Mouse (Mus musculus) kidney, adult 8-10 months (tissue): Measurements from ENCODE around the gene Fam131b.
A peak's percentile ranks its signal among the peaks of the same experiment; 100 is the strongest.

ENCODE experiments used
- DNase-seq, 2 experiments: peaks; one replicate each; pipeline ENCODE4 v3.0.0; 2022

The Fam131b gene

GRCm38 (mm10) chr6:42324482-42325267, at the start of gene Fam131b:
TSS of gene Fam131b (minus strand) at chr6:42324643.
- no peak for DNase-seq

DNA sequence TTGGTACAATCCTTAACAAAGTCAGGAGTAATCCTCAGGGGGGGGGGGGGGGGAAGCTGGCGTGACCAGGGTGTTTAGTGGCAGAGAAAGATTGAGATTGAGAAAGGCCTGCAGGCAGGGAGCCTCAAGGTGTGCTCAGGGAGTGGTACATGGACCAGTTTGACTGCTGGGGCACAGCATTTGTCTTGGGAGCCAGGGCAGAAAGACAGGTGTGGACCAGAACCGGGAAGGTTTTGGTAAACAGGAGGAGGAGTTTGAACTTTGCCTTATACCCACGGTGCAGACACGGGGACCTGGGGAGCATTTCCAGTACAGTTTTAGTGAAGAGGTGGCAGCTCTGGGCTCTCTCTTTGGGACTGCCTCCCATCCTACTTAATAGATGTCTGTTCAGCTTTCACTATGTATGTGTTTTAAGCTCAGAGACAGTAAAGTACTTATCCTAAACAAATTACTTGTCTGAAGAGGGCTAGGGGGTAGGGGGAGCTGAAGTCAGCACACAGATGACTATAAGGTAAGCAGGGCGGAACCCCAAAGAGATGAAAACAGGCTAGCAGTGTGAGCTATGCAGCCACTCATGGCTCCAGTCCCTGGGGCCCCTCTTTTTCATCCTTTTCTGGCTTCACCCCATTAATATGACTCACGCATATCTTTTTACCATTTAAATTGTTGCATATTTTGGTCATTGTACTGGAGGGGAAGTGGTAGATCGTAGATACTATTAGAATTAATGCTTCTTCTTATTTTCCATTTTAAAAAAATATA, 49.4 kb upstream of the Fam131b start:
- DNase-seq, result peak in 1 of 2 experiments; percentile 20

DNA sequence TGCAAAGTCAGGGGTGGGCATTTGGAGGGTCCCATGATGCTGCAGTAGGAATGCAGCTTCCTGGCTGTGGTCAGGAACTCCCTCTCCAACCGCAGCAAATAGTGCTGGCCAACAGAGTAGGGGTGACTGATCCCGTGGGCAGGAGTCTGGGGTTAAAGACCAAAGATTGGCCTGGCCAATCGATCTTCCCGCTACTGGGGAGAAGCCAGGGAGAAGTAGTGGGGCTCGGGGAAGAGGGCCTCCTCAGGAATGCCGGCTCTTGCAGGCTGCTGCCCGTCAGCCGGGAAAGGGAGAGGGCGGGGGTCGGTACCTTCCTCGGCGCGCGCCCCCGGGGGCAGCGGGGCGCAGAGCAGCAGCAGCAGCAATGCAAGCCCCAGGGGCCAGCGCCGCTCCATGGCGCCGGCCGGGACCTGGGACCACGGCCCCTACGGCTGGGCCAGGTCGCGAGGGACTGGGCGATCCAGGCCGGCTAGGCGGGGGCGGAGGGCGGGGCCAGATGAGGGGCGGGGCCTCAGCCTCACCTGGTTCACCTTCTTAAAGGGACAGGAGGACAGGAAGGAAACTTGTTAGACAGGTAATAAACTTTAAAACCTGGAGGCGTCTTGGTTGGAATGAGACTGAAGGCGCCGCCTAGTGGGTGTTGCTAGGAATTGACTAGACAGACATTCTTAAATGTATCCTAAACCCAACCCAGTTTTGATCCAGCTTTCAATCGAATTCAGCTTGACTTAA, 48.5 kb upstream of the Fam131b start, which contains the start of gene Epha1:
Gene Epha1, minus strand, starts transcription at position 453 of the 732 bp plus-strand sequence.
- peak; percentile 80 to 82 for DNase-seq

DNA sequence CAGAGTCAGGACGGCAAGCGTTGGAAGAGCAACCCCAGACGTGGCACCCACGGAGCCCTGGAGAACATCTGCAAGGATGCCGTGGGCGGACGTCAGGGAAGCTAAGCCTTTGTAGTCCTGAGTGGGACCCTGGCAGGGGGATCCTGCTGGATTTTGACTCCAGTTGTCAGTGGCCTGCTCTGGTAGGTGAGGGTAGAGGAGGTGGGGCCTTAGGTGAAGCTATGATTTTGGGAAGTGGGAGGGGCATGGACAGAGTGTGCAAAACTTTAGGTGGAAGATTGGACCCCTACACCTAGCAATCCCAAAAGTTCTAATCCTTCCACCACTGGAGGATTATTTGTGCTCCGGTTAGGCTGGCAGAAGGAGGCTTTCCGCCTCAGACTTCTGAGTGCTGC, 48.0 kb upstream of the Fam131b start:
- no peak for DNase-seq

- DNase-seq, result no peak
Observed at GRCm38 (mm10) chr6:42372001-42372400, 47.6 kb upstream of the Fam131b start.

GRCm38 (mm10) chr6:42370630-42371363, 46.4 kb upstream of the Fam131b start:
- peak in 1 of 2 experiments; percentile 16 for DNase-seq

- peak; percentile 68 to 78 for DNase-seq
Observed at GRCm38 (mm10) chr6:42369870-42370269, 45.4 kb upstream of the Fam131b start.

DNA sequence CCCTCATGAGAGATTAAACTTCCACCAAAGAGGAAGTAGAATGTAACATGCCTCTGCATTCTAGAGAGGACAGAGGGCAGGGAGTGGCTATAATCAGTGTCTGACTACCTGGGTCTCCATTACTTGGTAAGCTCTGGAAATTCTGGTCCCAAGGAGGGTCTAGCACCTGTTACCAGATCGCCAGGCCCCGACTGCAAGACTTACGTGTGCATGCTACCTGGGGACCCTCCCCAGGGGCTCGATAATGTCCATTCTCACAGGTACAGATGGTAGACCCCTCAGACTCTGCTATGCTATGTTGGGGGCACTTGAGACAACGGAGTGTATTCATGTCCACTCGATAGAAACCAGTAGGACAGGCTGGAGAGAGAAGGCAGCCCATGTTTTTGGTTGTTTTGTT, 40.8 kb upstream of the Fam131b start:
- no peak for DNase-seq

DNA sequence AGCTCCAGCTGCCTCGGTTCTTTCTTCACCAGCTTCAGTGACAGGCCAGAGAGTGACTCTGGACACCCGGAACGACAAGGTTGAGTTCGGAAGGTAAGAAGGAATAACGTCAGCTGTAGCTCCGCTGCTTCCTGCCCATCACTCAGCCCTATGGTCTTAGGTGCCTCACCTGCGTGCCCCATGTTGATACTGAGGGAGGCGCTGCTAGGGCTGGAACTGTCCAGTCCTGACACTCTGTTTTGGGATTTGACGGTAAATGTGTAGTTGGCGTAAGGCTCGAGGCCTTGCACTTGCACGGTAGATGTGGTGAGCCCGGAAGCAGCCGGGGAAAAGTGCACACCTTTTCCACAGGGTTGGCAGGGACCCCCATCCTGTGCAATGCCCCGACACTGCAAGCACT, 40.2 kb upstream of the Fam131b start:
- DNase-seq, result no peak

- DNase-seq, result no peak
Observed at GRCm38 (mm10) chr6:42364066-42364465, 39.6 kb upstream of the Fam131b start.

GRCm38 (mm10) chr6:42362974-42363373, 38.5 kb upstream of the Fam131b start:
- no peak for DNase-seq

DNA sequence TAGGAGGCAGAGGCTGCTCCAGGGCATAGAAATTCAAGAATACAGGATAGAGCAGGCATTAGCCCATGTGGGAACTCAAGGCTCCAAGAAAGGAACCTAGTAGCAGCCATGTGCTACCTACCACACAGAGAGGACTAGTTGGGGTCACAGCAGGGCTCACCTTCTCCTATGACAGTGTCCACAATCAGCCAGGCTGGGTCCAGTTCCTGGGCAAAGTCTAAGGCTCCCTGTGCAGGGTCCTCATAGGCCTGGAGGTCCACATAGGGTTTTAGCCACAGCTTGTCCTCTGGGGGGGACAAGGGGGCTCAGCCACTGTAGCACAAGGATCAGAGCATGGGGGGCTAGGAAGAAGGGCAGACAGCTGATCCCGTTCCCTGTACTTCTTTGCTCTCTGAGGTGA, 38.1 kb upstream of the Fam131b start:
- DNase-seq, result no peak

- DNase-seq, result no peak
Observed at GRCm38 (mm10) chr6:42362074-42362473, 37.6 kb upstream of the Fam131b start.

DNA sequence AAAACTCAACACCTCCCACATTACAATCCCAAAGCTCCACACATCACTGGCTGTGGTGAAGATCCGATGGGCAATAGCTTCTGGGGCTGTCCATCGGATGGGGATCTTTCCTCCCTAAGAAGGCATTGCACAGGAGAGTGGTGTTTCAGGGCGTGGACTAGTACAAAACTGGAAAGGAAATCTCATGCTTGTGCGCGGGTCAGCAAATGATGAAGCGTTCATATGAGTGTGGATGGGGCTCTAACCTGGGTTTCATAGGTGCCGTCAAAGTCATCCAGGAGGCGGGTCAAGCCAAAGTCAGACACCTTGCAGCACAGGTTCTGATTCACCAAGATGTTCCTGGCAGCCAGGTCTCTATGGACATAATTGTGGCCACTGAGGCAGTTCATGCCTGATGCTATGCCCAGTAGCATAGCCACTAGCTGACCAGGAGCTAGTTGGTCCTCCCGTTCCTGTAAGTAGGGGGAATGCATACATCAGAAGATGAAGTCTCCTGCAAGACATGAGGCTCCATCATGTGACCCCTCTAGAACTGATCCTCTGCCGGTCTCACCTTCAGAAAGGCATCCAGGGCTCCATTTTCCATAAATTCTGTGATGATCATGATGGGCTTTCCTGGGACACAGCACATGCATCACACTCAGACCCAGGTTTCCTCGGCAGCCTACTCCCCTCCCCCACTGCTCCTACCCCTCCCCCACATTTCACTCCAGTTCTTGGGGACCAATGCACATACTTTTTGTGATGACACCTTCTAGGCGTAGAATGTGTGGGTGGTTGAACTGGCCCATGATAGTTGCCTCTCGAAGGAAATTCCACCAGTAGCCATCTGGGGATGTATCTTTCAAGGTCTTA, 36.8 kb upstream of the Fam131b start:
- DNase-seq, result no peak

DNA sequence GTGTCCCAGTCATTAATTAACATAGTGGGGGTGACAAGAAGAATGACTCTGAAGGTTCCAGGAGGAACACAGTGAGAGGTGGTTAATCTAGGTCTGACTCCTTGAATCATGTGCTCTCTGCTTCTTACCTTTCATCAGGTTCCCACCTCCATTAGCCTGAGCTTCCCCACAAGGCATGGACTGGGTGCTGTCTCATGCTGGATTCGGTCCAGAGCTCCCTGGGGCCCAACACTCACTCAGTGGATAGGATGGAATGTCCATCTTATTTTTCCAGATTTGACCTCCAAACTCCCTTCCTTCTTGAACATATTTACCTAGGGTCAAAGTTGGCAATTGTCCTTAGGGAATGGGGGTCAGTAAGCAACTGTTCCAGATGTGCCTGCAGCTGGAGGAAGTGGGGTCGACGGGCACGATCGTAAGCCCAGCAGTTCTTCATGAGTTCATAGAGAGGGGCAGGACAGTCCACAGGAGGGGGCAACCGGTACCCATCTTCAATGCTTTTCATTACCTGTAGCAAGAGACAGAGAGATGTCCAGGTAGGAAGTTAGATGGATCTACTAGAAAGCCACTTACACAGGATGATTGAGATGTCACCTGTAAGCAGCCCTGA, 35.9 kb upstream of the Fam131b start:
- no peak for DNase-seq

DNA sequence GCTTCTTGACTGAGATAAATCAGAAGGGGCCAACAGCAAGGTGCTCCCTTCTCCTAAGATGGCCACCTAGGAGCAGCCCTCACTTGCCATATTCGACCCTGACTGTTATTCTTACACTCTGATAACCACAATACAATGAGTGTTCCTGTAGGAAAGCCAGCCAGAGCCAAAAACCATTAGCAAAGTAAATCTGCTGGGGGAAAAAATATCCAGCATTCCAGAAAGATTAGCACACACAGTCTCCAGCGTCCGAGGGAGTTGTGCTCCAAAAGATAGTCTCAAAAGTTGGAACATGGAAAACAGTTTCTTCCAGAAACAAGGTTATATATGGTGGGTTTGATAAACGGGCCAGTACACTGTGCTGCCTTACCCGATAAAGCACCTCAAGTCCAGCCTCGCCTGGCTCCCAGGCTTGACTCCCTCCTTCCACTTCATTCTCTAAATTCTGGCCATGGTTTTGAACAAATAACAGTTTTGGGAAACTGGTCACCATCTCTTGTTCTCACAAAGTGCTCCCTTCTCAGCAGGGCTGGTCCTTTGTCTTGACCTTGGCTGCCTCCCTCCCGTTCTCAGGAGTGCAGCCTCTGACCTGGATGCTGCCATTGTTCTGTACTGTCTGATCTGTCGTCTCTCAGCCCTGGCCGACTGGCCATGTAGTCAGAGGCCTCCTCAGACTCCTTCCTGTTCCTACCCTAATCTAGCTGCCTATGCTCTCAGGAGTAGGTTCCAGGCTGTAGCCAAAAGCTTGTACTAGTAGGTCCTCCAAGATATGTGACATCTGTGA, 35.1 kb upstream of the Fam131b start:
- no peak for DNase-seq

DNA sequence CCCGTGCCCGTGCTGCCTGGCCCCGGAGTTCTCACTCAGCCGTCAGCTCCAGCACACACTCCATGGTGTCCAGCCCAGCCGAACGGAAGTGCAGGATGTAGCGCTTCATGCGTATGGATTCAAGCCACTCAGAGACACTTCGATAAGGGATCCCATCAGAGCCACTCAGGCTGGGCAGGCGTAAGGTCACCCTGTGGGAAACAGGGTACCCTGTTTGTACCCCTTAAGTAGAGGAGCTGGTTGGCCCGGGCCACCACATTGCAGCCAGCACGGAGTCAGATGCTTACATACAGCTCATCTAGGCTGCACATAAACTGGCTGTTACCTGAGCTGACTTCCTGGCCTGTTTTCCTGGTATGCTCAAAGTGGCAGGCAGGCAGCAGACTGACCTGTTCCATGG, 34.5 kb upstream of the Fam131b start:
- no peak for DNase-seq

DNA sequence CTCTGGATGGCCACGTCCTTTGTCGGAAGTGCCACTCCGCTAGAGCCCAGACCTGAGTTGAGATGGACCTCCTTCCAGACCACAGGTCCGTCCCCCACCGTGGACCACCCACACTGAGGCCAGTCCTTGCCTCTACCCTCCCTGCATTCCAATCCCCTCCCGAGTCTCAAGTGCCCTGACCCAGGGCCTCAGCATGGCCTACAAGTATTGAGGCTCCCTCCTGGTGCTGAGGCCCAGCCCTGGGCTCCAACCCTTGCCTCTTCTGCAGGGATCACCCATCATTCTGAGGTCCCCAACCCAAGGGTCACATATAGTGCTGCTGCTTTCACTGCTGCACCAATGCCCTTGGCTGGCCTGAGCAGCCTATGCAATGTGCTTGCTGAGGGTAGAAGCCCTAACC, 33.5 kb upstream of the Fam131b start:
- DNase-seq, result no peak

GRCm38 (mm10) chr6:42356913-42357312, 32.5 kb upstream of the Fam131b start:
- no peak for DNase-seq

DNA sequence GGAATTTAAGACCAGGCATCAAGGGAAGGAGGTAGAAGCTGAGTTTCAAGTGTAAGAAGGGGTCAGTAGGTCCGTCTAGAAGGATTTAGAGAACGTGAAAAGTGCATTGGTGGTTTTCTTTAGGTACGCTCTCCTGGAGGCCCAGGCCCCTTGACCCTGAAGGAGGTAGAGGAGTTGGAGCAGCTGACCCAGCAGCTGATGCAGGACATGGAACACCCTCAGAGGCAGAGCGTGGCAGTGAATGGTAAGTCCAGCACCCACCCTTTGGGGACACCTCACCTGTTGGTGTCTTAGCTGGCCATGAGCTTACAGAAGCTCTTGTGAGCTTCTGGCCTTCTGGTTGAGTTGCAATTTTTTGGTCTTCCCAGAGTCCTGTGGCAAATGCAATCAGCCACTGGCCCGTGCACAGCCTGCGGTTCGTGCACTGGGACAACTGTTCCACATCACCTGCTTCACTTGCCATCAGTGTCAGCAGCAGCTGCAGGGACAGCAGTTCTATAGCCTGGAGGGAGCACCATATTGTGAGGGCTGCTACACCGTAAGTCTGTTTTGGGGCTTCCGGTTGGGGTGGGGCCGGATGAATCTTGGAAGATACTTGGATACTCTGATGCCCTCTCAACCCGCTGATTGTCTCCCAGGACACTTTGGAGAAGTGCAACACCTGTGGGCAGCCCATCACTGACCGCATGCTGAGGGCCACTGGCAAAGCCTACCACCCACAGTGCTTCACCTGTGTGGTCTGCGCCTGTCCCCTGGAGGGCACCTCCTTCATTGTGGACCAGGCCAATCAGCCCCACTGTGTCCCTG, 31.6 kb upstream of the Fam131b start:
- no peak for DNase-seq
